Mouse (Mus musculus) kidney, adult 2 months (tissue): ENCODE results near the gene Rbbp8nl.
"Not testable (repeated sequence)": the region's sequence is repeated elsewhere in the genome, so short reads cannot be mapped to it uniquely, and the experiment has no call there.

ENCODE experiments used
- CTCF ChIP-seq: fragments of 200-500 bp; conservative IDR thresholded peaks from 2 replicates; pipeline ENCODE4 v1.5.1; 2011; ENCODE audit warnings: low read depth, mild to moderate bottlenecking, control low read depth, low read length, moderate library complexity, mixed read lengths; ENCODE audit not compliant: insufficient read depth, insufficient read length
- POLR2A ChIP-seq: fragments of 200-500 bp; IDR thresholded peaks from one replicate; pipeline ENCODE4 v1.6.1; 2011; ENCODE audit warnings: low read depth, low read length, control low read depth

DNA sequence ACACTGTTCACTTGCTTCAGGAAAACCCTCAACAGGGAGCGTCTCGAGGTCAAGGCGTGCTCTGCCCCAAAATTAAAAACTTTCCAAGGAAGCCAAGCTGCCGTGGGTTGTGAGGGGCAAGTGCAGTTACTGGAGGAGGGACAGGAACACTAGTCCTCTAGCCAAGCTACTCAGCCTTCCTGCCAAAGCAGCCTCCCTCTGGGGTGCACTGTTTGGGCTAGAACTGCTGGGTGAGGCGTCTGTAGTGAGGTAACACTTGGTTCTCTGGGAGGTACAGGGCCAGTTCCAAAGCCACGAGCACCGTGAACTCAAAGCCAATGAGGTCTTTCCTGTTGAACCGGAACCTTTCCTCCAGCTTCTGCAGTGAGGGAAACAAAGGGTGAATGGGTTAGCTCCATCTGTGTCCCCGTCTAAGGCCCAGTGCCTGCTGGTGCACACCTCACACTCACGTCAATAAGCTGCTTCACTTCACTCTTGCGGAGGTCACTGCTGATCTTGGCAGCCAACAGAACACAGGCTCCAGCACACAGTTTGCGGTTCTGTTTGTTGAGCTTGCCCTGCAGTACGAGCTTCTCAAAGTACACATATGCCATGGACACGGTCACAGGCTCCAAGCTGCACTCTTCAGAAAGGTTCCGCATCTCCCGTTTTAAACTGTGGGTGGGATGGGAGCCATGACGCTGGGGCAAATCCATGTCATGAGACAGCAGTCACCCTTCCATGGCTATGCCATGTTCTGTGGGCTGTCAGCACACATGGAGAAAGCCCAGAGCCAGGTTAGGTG lies 29.7 kb downstream of the Rbbp8nl start:
- not testable (repeated sequence) for TF ChIP-seq POLR2A, CTCF
